13 mouse cellular contexts compared by ENCODE assay signal in genomic region chr17:36225231-36225824, GRCm38 (mm10). TPM values are rescaled to one million over a fixed set of nuclear protein-coding genes. Genes with fewer than 3 reads are reported as not detected.
DNase-seq lines count a peak whose midpoint lies in the region; ATAC-seq and TF ChIP-seq lines count a peak whose summit lies in the region.
"Had no signal": no experiment of that assay in that cellular context is flagged by ENCODE, and none has a peak within 500 bp of the region (broad histone marks: within the 10 kb centered on the region; RNA-seq: fewer than 3 reads in every experiment).

No protein-coding gene starts in this region.

- no peak for TF ChIP-seq POLR2A in myocyte (IDR thresholded peaks at IDR 0.05; ENCODE audit: insufficient read length, low read depth)

- peak overlapping the region; percentile 57 for H3K4me2 ChIP-seq in heart, embryonic 13.5 days
- H3K4me2 ChIP-seq in heart, embryonic 16.5 days (ENCODE audit: low read depth, low read length) = peak overlapping the region; percentile 39
- H3K4me2 ChIP-seq in myocyte (ENCODE audit: low read depth) = peak overlapping the region; percentile 12

- H3ac ChIP-seq in myocyte (ENCODE audit: control insufficient read depth, insufficient read length) = no peak overlapping the region

- no peak overlapping the region for H3K27ac ChIP-seq in heart, embryonic 13.5 days (replicated peaks)
- no peak overlapping the region for H3K27ac ChIP-seq in heart, embryonic 16.5 days (ENCODE audit: low read length)
- H3K27ac ChIP-seq: layer of hippocampus, adult 2 months had no signal

- H3K4me3 ChIP-seq in heart, embryonic 13.5 days = peak overlapping the region; percentile 30
- H3K4me3 ChIP-seq in heart, embryonic 16.5 days (ENCODE audit: low read length) = no peak overlapping the region
- no peak overlapping the region for H3K4me3 ChIP-seq in myocyte
- H3K4me3 ChIP-seq: layer of hippocampus, adult 2 months had no signal

- no peaks in the 10 kb centered on the region for H3K9me3 ChIP-seq in heart, embryonic 13.5 days
- no peaks in the 10 kb centered on the region for H3K9me3 ChIP-seq in heart, embryonic 16.5 days (replicated peaks; ENCODE audit: control insufficient read depth, low read length)

- H3K36me3 ChIP-seq in heart, embryonic 13.5 days = no peaks in the 10 kb centered on the region
- no peaks in the 10 kb centered on the region for H3K36me3 ChIP-seq in heart, embryonic 16.5 days (ENCODE audit: control insufficient read depth, insufficient read depth)
- no peaks in the 10 kb centered on the region for H3K36me3 ChIP-seq in myocyte (ENCODE audit: control insufficient read depth, insufficient read depth)

- peak overlapping the region; percentile 51; the same call in 1 of the 2 replicates for H3K9ac ChIP-seq in heart, embryonic 13.5 days
- no peak overlapping the region for H3K9ac ChIP-seq in heart, embryonic 16.5 days (ENCODE audit: low read length)

- no peak for DNase-seq in heart, adult 8-10 months (ENCODE audit: low spot score)
- peak; percentile 23 for DNase-seq in retina, postnatal 1 day
- no peak for DNase-seq in retina, embryonic 14.5 days (ENCODE audit: low spot score)
- DNase-seq in liver = no peak
- DNase-seq in frontal cortex, postnatal 14 days (ENCODE audit: low spot score in 2 of 2) = no peak
- DNase-seq: right cerebral cortex, postnatal 25 days; thymus, adult 2 months had no signal

- no peaks in the 10 kb centered on the region for H3K79me2 ChIP-seq in myocyte (ENCODE audit: control insufficient read depth, insufficient read depth)

- WGBS in heart, embryonic 13.5 days = 10% methylated on average over 9 of the region's 9 CpGs
- WGBS in heart, embryonic 16.5 days = 5% methylated on average over 9 of the region's 9 CpGs

- H3K4me1 ChIP-seq in heart, embryonic 13.5 days = peaks cover 13% of the 10 kb centered on the region
- H3K4me1 ChIP-seq in heart, embryonic 16.5 days (ENCODE audit: control insufficient read depth, insufficient read depth, low read length) = 0 out of 2 replicates have a peak, but pooled peaks cover 3% of the 10 kb centered on the region

- ATAC-seq in heart, embryonic 13.5 days (ENCODE audit: extremely low read depth, insufficient number of reproducible peaks, low FRiP score, low TSS enrichment) = peak; percentile 14; the same call in 1 of the 2 replicates
- peak; percentile 45; the same call in 1 of the 2 replicates for ATAC-seq in heart, embryonic 16.5 days (replicated peaks; ENCODE audit: extremely low read depth, insufficient read depth, low FRiP score)
- ATAC-seq: intestine, embryonic 16.5 days had no signal

- peaks cover 68% of the 10 kb centered on the region for H3K27me3 ChIP-seq in heart, embryonic 13.5 days (replicated peaks)
- peaks cover 30% of the 10 kb centered on the region for H3K27me3 ChIP-seq in heart, embryonic 16.5 days (ENCODE audit: control insufficient read depth, insufficient read depth, low read length)
- peaks cover 44% of the 10 kb centered on the region for H3K27me3 ChIP-seq in myocyte (ENCODE audit: control insufficient read depth, insufficient read depth, insufficient read length)

TF ChIP-seq in myocyte, 11 proteins besides CTCF, POLR2A, EP300 and RAD21:
- TF ChIP-seq REST (IDR thresholded peaks at IDR 0.05; ENCODE audit: insufficient read depth, insufficient read length) (no peak), CEBPB (IDR thresholded peaks at IDR 0.05; ENCODE audit: insufficient read depth, poor library complexity, severe bottlenecking) (no peak), TCF3 (IDR thresholded peaks at IDR 0.05; ENCODE audit: insufficient read length, low read depth) (no peak), SRF (IDR thresholded peaks at IDR 0.05; ENCODE audit: control insufficient read depth, insufficient read length, low read depth) (no peak), POLR2AphosphoS2 (IDR thresholded peaks at IDR 0.05; ENCODE audit: insufficient read length, low read depth) (no peak), MYOD1 (IDR thresholded peaks at IDR 0.05; ENCODE audit: control insufficient read depth in 1 of 3, insufficient read length in 2 of 3, low read depth in 2 of 3) (no peak), TCF12 (IDR thresholded peaks at IDR 0.05; ENCODE audit: insufficient read depth, poor library complexity, severe bottlenecking) (no peak), MAX (IDR thresholded peaks at IDR 0.05; ENCODE audit: low read depth) (no peak), MYOG (IDR thresholded peaks at IDR 0.05; ENCODE audit: control insufficient read depth in 1 of 3, insufficient read depth in 1 of 3, insufficient read length in 2 of 3, low read depth in 2 of 3) (no peak), USF1 (IDR thresholded peaks at IDR 0.05; ENCODE audit: low read depth) (no peak), E2F4 (IDR thresholded peaks at IDR 0.05; ENCODE audit: insufficient read depth) (no peak)

RNA-seq across cellular contexts. Expression of gene Rpp21, which starts 32.5 kb away (rescaled TPM):
- polyA plus RNA-seq in heart, embryonic 13.5 days (2015; fragmentation: Nextera tagmentation; extraction: Ambion mirVana) = 85.0 and 91.8 TPM in 2 replicates
- total RNA-seq in heart, adult 8-10 months (2022) = 10 to 100 TPM; 34.4 to 55.3 (median 45.5) TPM
- polyA plus RNA-seq in heart, embryonic 16.5 days (2015; fragmentation: Nextera tagmentation; extraction: Ambion mirVana) = 73.2 and 89.1 TPM in 2 replicates
- 59.2 TPM for polyA plus RNA-seq in myocyte (2012; fragmentation: generic; extraction: Trizol)

RNA-seq across cellular contexts. Expression of gene H2-T3, which starts 35.2 kb away (rescaled TPM):
- polyA plus RNA-seq in heart, embryonic 13.5 days (2015; fragmentation: Nextera tagmentation; extraction: Ambion mirVana) = 0.08 and 0.09 TPM in 2 replicates
- not detected for total RNA-seq in heart, adult 8-10 months (2022)
- polyA plus RNA-seq in heart, embryonic 16.5 days (2015; fragmentation: Nextera tagmentation; extraction: Ambion mirVana) = 0.21 and 0.97 TPM in 2 replicates
- not detected for polyA plus RNA-seq in myocyte (2012; fragmentation: generic; extraction: Trizol)
- total RNA-seq: layer of hippocampus, adult 2 months; liver, adult 2 months had no signal
- polyA plus RNA-seq: liver, adult 2 months had no signal

RNA-seq across cellular contexts. Expression of gene Trim39, which starts 46.7 kb away (rescaled TPM):
- 10.4 and 11.7 TPM in 2 replicates for polyA plus RNA-seq in heart, embryonic 13.5 days (2015; fragmentation: Nextera tagmentation; extraction: Ambion mirVana)
- 1 to 10 TPM; 6.3 to 7.1 (median 6.9) TPM for total RNA-seq in heart, adult 8-10 months (2022)
- 10.4 and 10.7 TPM in 2 replicates for polyA plus RNA-seq in heart, embryonic 16.5 days (2015; fragmentation: Nextera tagmentation; extraction: Ambion mirVana)
- 5.5 TPM for polyA plus RNA-seq in myocyte (2012; fragmentation: generic; extraction: Trizol)

RNA-seq across cellular contexts. Expression of gene Gm8909, which starts 57.0 kb away (rescaled TPM):
- polyA plus RNA-seq in heart, embryonic 13.5 days (2015; fragmentation: Nextera tagmentation; extraction: Ambion mirVana) = 1.3 and 1.9 TPM in 2 replicates
- total RNA-seq in heart, adult 8-10 months (2022) = not detected
- 1.8 and 1.9 TPM in 2 replicates for polyA plus RNA-seq in heart, embryonic 16.5 days (2015; fragmentation: Nextera tagmentation; extraction: Ambion mirVana)
- polyA plus RNA-seq in myocyte (2012; fragmentation: generic; extraction: Trizol) = not detected
- total RNA-seq: layer of hippocampus, adult 2 months; liver, adult 2 months had no signal
- polyA plus RNA-seq: liver, adult 2 months had no signal
